Mouse (Mus musculus) testis, adult 10 weeks (tissue): ENCODE measurements around the gene Ecel1. TPM values are rescaled to one million over a fixed set of nuclear protein-coding genes. Genes with fewer than 3 reads are reported as not detected.

ENCODE experiments used
- polyA plus RNA-seq: library from polyadenylated mRNA; stranded (reverse); fragments of 350-450 nt; fragmentation: Illumina TruSeq; extraction: RNeasy Lipid Tissue Mini Kit (QIAGEN cat#74804); gene quantifications from one replicate; pipeline ENCODE4 v1.2.3, GENCODE M21; 2014; ENCODE audit warnings: low read depth, low replicate concordance

The Ecel1 gene
- polyA plus RNA-seq: not detected

DNA sequence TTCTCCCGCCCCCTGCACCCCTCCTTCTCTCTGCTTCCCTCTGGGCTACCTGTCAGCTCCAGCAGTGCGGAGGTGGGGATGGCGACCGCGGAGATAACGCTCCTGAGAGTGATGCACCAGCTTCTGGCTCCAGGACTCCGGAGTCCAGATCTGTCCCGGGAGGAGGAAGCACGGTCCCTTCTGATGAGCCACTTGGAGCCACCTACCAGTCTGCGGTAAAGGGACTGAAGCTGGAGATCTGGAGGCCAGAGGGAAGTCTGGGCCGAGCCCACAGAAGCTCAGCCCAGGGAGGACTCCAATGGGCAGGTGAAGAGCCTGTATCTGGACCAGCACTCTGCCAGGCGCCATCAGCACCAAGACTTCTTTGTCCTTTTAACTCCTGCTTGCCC is at the start of gene Ecel1:
Gene Ecel1 (minus strand): TSS at position 323 of the 389 bp plus-strand sequence.

DNA sequence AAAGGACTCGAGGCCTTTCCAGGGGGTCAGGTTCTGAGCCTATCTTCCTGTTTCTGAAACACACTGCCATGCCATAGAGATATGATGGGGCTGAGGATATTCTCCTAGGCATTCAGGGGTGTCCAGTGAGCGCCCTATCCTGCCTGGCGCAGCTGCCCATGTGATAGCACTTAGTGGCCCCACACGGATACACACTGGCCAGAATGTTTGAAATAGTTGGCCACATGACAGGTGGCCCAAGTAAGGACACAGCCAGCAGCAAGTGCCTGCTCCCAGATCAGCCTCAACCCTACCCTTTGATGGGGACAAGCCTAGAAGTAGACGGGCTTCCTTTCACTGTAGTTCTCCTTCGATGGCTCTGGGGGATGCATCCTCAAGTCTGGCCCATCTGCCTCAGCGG is 48.1 kb upstream of the Ecel1 start, which contains the start of gene Chrng:
Gene Chrng (plus strand): TSS at position 193 of the 400 bp plus-strand sequence.

GRCm38 (mm10) chr1:87190429-87190828 is 34.1 kb upstream of the Ecel1 start, which contains the start of gene Chrnd:
TSS of gene Chrnd (plus strand) at chr1:87190607.

DNA sequence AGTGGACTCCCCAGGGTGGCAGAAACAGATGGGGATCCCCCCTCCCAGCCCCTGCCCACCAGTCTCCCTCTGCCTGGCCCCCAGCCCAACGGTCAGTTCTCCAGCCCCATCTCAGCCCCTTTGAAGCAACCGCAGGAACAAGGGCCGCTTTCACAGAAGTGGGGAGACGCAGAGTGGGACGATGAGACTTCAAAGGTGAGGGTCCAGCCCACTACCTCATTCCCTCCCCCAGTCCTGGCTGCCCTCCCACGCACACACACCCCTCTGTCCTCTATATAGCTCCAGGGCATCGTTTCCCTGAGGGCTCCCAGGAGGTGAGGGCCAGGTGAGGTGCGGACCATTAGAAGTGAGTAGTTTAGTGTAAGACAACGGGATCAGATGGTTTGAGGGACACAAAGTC is 26.7 kb upstream of the Ecel1 start, which contains the start of gene Prss56:
Gene Prss56 (plus strand): TSS at position 301 of the 400 bp plus-strand sequence.

GRCm38 (mm10) chr1:87124673-87125072 is 31.6 kb downstream of the Ecel1 start, which contains the start of gene Akp3:
TSS of gene Akp3 (plus strand) at chr1:87124973.

DNA sequence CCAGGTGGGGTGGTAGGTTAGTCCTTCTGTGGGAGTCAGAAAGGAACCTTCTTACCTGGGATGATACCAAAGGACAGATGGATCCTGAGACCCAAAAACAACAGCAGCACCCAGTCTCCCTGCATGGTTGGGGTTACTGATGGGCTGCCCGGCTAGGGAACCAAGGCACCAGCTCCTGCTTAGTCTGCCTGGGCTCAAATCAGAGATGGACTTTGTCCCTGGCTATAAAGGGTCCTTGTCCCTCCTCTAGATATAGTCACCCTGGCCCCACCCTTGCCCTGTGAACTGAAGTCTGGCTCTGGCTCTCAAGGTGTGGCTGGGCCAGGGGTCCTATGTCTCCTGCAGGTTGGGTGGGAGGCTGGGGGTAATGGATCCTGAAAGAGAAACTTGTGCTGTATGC is 54.9 kb downstream of the Ecel1 start, which contains the start of gene Alpi:
Gene Alpi (minus strand): TSS at position 196 of the 400 bp plus-strand sequence.

Other genes with a start within 250 kb of the Ecel1 start
- gene Alppl2, start 66.6 kb downstream of the Ecel1 start, polyA plus RNA-seq: 0.27 TPM
- gene Alpi, start 54.9 kb downstream of the Ecel1 start, polyA plus RNA-seq: not detected
- 0.20 TPM for gene Akp3, start 31.5 kb downstream of the Ecel1 start, polyA plus RNA-seq
- 0.21 TPM for gene Prss56, start 26.8 kb upstream of the Ecel1 start, polyA plus RNA-seq
- not detected for gene Chrnd, start 34.1 kb upstream of the Ecel1 start, polyA plus RNA-seq
- gene Chrng, start 48.1 kb upstream of the Ecel1 start, polyA plus RNA-seq: not detected
- gene Eif4e2, start 57.4 kb upstream of the Ecel1 start, polyA plus RNA-seq: 106 TPM
- gene Efhd1, start 107.8 kb upstream of the Ecel1 start, polyA plus RNA-seq: 550 TPM
- 72.2 TPM for gene Gigyf2, start 170.5 kb upstream of the Ecel1 start, polyA plus RNA-seq
- gene Kcnj13, start 238.2 kb upstream of the Ecel1 start, polyA plus RNA-seq: 0.17 TPM